Mouse (Mus musculus): ENCODE measurements around the gene Gmds.
A peak's percentile ranks its signal among the peaks of the same experiment; 100 is the strongest.

The Gmds gene

GRCm38 (mm10) chr13:31792480-31793132, 545.9 kb downstream of the Gmds start:
- DNase-seq (ENCODE audit: low read depth) = peak; percentile 77

GRCm38 (mm10) chr13:31784757-31785156, 553.8 kb downstream of the Gmds start:
- no peak for DNase-seq (ENCODE audit: low read depth)

- DNase-seq (ENCODE audit: low read depth) = no peak
These were observed 556.5 kb downstream of the Gmds start for GRCm38 (mm10) chr13:31782063-31782462.

- DNase-seq (ENCODE audit: low read depth) = no peak
These were observed 558.2 kb downstream of the Gmds start for GRCm38 (mm10) chr13:31780299-31780698.

- no peak for DNase-seq (ENCODE audit: low read depth)
These were observed 559.1 kb downstream of the Gmds start for GRCm38 (mm10) chr13:31779281-31779981.

GRCm38 (mm10) chr13:31775762-31776161, 562.8 kb downstream of the Gmds start:
- DNase-seq (ENCODE audit: low read depth) = no peak

- DNase-seq (ENCODE audit: low read depth) = no peak
These were observed 565.7 kb downstream of the Gmds start for GRCm38 (mm10) chr13:31772882-31773281.
